Mouse (Mus musculus): ENCODE measurements around the gene Krt18. TPM values are rescaled to one million over a fixed set of nuclear protein-coding genes. Genes with fewer than 3 reads are reported as not detected.
A peak's percentile ranks its signal among the peaks of the same experiment; 100 is the strongest.
"Not testable (repeated sequence)": the region's sequence is repeated elsewhere in the genome, so short reads cannot be mapped to it uniquely, and the experiment has no call there.

Krt18 gene
- total RNA-seq, 1 experiment from 2014 or later, result 1.5 TPM

DNA sequence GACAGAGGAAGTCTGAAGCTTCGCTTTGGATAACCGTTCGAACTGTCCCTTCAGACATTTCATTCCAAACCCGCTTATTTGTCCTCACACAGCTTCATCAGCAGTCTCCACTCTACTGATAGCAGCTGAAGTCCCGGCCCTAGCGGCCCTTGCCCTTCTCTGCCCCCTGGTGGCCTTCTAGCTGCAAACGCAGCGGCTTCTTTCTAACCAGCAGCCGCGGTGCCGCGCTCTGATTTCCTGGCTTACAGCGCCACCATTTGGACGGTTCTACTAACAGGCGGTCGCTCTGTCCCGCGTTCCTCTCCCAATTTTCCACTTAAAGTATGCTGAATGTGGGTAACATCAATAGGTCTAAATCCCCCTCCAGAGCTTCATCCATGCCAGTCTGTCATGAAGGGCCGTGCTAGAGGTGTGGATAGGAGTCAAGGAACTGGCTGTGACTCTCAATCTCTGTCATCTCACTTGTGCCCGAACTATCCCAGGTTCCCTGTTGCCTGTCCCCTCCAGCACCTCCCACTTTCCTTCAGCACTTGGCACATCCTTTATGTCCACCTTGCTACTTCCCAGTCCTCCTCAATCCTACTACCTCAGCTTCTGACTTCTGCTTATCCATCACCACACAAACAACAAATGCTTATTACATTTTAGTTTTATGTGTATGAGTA, 37.8 kb downstream of the Krt18 start:
- peak; percentile 94 for DNase-seq

DNA sequence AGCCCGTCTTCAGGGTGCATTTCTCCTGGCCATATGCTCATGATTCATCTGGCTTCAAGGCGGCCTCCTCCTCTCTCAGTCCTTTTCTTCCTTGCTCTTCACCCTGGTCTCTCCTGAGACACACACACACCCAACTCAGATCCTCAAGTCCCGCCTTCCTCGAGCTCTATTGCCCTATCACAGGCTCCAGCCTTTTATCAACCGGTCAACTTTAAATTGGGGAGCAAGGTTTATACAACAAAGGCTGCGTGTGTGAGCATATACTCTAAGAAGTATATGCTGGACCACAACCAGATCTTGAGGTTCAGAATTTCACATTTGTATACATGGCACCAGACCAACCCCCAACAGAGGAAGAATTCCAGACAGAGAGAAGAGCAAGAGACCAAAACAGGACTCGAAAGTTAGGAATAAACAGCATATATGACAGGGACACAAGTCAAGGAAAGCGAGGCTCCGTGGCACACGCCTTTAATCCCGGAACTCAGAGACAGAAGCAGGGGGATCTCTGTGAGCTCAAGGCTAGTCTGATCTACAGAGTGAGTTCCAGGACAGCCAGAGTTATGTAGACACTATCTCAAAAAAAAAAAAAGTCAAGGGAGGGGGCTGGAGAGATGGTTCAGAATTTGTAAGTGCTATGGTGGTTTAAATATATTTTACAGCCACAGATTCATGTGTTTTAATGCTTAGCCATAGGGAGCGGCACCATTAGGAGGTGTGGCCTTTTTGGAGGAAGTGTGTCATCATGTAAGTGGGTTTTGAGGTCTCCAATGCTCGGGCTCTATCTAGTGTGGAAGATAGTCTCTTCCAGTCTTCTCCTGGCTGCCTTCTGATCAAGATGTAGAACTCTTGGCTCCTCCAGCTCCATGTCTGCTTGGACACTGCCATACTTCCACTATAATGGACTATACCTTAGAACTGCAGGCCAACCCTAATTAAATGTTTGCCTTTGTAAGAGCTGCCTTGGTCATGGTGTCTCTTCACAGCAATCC, 42.8 kb downstream of the Krt18 start:
- DNase-seq, result no peak

DNA sequence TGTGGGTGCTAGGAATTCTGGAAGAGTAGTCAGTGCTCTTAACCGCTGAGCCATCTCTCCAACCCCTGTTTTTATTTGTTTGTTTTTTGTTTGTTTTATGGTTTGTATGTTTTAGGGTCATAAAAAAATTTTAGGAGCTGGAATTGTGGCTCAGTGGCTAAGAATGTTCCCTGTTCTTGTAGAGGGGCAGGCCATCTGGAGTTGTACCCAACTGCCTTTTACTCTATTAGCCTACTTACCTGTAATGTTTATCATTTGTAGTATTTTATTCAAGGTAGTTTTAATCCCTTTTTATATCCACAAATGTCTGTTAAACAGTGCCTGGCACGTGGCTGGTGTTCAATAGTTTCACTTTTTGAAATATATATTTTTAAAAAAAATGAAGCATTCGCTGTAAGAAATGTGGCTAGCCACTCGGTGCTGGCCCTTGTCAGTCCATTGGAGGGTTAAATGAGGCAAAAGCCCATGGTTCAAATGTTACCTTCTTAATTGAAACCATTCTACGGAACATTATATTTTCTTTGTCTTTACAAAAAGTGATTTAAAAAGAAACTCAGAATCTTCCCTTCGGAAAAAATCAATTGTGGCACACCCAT, 45.1 kb downstream of the Krt18 start:
- no peak for DNase-seq

- peak; percentile 99 for DNase-seq
These were observed 45.6 kb downstream of the Krt18 start, which contains the start of gene Eif4b for GRCm38 (mm10) chr15:102073559-102074069. TSS of gene Eif4b (plus strand) at chr15:102073773.

- peak; percentile 73 for DNase-seq
These were observed 46.2 kb downstream of the Krt18 start for GRCm38 (mm10) chr15:102074070-102074731.

GRCm38 (mm10) chr15:102074876-102075585, 47.1 kb downstream of the Krt18 start:
- no peak for DNase-seq

DNA sequence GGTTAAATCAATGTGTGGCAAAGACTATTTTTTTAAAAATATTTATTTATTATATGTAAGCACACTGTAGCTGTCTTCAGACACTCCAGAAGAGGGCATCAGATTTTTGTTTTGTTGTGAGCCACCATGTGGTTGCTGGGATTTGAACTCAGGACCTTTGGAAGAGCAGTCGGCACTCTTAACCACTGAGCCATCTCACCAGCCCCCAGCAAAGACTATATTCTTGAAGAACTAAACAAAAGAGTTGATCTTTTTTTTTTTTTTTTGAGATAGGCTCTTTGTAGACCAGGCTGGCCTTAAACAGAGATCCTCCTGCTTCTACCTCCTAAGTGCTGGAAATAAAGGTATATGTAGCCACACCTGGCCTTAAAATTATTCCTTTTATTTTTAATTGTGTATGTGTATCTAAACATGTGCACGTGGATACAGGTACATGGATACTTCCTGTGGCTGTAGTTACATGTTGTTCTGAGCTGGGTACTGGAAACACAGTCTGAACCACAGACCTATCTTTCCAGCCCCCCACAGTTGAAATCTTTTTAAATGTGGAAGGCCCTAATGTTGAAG, 49.2 kb downstream of the Krt18 start:
- DNase-seq, result no peak

GRCm38 (mm10) chr15:102079221-102079620, 51.2 kb downstream of the Krt18 start:
- DNase-seq, result no peak

GRCm38 (mm10) chr15:102079924-102080323, 51.9 kb downstream of the Krt18 start:
- not testable (repeated sequence) for DNase-seq

DNA sequence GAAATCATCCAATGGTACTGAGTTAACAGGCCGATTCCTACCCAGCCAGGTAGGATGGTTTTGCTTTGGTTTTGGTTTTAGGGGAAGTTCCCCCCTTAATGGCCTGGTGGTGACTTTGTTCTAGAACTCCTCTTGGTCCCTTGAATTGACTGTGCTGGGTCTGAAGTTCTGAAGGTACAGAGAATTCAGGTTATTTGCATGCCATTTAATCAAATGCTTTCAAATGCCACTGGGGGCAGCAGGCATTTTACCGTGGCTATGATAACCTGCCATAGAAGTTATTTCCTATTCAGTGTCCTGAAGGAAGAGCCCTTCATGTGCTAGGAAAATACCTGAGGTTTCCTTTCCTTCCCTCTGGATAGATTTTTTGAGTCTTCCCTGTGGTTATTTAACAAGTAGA, 52.4 kb downstream of the Krt18 start:
- no peak for DNase-seq

Other genes starting within 250 kb of the Krt18 start
- not detected in 2 replicates for gene Krt72, start 241.7 kb upstream of the Krt18 start, total RNA-seq (2021)
- gene Krt73, start 225.8 kb upstream of the Krt18 start, total RNA-seq (2021), result not detected in 2 replicates
- not detected in 2 replicates for gene Krt2, start 210.0 kb upstream of the Krt18 start, total RNA-seq (2021)
- 0.15 and 0.48 TPM in 2 replicates for gene Krt1, start 177.4 kb upstream of the Krt18 start, total RNA-seq (2021)
- not detected in 2 replicates for gene Krt77, start 158.5 kb upstream of the Krt18 start, total RNA-seq (2021)
- not detected in 2 replicates for gene Krt76, start 135.3 kb upstream of the Krt18 start, total RNA-seq (2021)
- not detected in 2 replicates for gene Krt4, start 103.4 kb upstream of the Krt18 start, total RNA-seq (2021)
- gene Krt79, start 87.9 kb upstream of the Krt18 start, total RNA-seq (2021), result 0.57 and 0.76 TPM in 2 replicates
- gene Krt78, start 73.9 kb upstream of the Krt18 start, total RNA-seq (2021), result not detected in 2 replicates
- 0.36 and 1.00 TPM in 2 replicates for gene Krt8, start 23.7 kb upstream of the Krt18 start, total RNA-seq (2021)
- 244 and 270 TPM in 2 replicates for gene Eif4b, start 45.6 kb downstream of the Krt18 start, total RNA-seq (2021)
- gene Tns2, start 72.2 kb downstream of the Krt18 start, total RNA-seq (2021), result 75.2 and 78.7 TPM in 2 replicates
- gene Spryd3, start 108.1 kb downstream of the Krt18 start, total RNA-seq (2021), result 29.4 and 40.3 TPM in 2 replicates
- gene Igfbp6, start 116.2 kb downstream of the Krt18 start, total RNA-seq (2021), result 17.1 and 17.2 TPM in 2 replicates
- gene Soat2, start 122.3 kb downstream of the Krt18 start, total RNA-seq (2021), result 0.55 and 1.2 TPM in 2 replicates
- gene Zfp740, start 175.1 kb downstream of the Krt18 start, total RNA-seq (2021), result 61.4 and 80.4 TPM in 2 replicates
- 76.1 and 76.8 TPM in 2 replicates for gene Csad, start 176.5 kb downstream of the Krt18 start, total RNA-seq (2021)
- gene Itgb7, start 203.8 kb downstream of the Krt18 start, total RNA-seq (2021), result 1.5 and 2.0 TPM in 2 replicates
- gene Rarg, start 229.3 kb downstream of the Krt18 start, total RNA-seq (2021), result 21.5 and 25.7 TPM in 2 replicates
- gene Gm9918, start 242.4 kb downstream of the Krt18 start, total RNA-seq (2021), result 0.15 TPM in 1 of 2 replicates, not detected in the other